ENCODE assay signal across 12 mouse cellular contexts in genomic region chr4:156136285-156137100, GRCm38 (mm10). TPM values are rescaled to one million over a fixed set of nuclear protein-coding genes. Genes with fewer than 3 reads are reported as not detected.
"Had no signal": no experiment of that assay in that cellular context is flagged by ENCODE, and none has a peak within 500 bp of the region (broad histone marks: within the 10 kb centered on the region; RNA-seq: fewer than 3 reads in every experiment).

No protein-coding gene starts in this region.

- H3K9me3 ChIP-seq: neural tube, embryonic 15.5 days had no signal

- H3K4me2 ChIP-seq: limb, embryonic 12.5 days; midbrain, embryonic 13.5 days; neural tube, embryonic 15.5 days had no signal

- H3K4me3 ChIP-seq: layer of hippocampus, adult 2 months; limb, embryonic 12.5 days; midbrain, embryonic 13.5 days; neural tube, embryonic 15.5 days had no signal

- H3K36me3 ChIP-seq: limb, embryonic 12.5 days; midbrain, embryonic 13.5 days; neural tube, embryonic 15.5 days had no signal

- H3K27ac ChIP-seq: layer of hippocampus, adult 2 months; limb, embryonic 12.5 days; liver, embryonic 14.5 days; midbrain, embryonic 13.5 days; neural tube, embryonic 15.5 days had no signal

- H3K4me1 ChIP-seq: limb, embryonic 12.5 days; neural tube, embryonic 15.5 days had no signal

- ATAC-seq: lung, postnatal 0 days; midbrain, embryonic 13.5 days had no signal

- H3K27me3 ChIP-seq: limb, embryonic 12.5 days; midbrain, embryonic 13.5 days; neural tube, embryonic 15.5 days had no signal

- H3K9ac ChIP-seq: limb, embryonic 12.5 days; liver, embryonic 14.5 days; midbrain, embryonic 13.5 days; neural tube, embryonic 15.5 days had no signal

- DNase-seq: kidney, postnatal 10 days; liver; lung, adult 2 months; lung, postnatal 36 days; right cerebral cortex, adult 18-20 months; right cerebral cortex, postnatal 25 days had no signal

RNA-seq across cellular contexts. Expression of gene Rnf223, which starts 6.2 kb away (rescaled TPM):
- polyA plus RNA-seq: lung, postnatal 0 days had no signal
